8 mouse cellular contexts compared by ENCODE assay signal in the genomic region with DNA sequence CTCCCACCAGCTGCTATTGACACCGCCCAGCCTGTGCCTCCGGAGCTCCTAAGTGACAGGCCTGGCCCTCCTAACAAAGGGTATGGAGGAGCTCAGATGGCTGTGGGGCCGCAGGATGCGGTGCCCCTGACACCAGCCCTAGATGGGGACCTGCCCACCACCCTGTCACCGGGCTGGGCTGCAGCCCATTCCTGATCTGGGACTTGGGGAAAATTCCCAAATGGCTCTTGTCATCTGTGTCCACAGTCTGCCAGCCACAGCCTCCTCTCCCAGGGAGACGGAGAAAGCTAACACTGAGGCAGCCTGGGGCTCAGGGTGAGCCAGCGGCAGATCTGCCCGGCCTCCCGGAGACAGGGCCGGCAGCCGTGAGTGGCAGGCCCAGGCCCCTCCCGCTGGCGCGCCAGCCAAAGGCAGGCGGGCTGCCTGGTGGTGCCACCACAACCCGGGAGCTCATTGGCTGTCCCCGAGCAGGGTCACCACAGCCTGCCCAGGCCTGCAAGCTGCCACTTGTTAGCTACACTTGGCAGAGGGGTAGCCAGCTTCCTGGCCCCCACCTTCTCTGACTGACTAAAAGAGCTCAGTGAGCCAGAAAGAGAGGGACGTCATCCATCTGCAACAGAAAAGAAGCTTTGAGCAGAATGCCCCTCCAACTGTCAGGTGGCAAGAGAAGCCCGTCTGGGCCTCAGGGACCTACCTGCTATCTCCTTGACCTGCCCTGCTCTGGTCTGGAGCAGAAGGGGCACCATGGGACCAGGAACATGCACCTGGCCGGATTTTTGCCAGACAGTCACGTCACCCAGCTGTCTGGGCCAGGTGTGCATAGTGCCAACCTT. TPM values are rescaled to one million over a fixed set of nuclear protein-coding genes. Genes with fewer than 3 reads are reported as not detected.
DNase-seq lines count a peak whose midpoint lies in the region; ATAC-seq and TF ChIP-seq lines count a peak whose summit lies in the region.

No protein-coding gene starts in this region.

- peaks cover 80% of the 10 kb centered on the region for H3K4me1 ChIP-seq in heart, embryonic 15.5 days (replicated peaks)
- H3K4me1 ChIP-seq in liver, embryonic 14.5 days (replicated peaks; ENCODE audit: control insufficient read depth in 2 of 2, insufficient read depth in 2 of 2, low read length in 1 of 2) = peaks cover 27 to 35% of the 10 kb centered on the region in 2 experiments
- H3K4me1 ChIP-seq in testis, adult 2 months (ENCODE audit: control insufficient read depth, insufficient read depth, low read length) = peaks cover 13% of the 10 kb centered on the region

- peak overlapping the region; percentile 48 for H3K4me2 ChIP-seq in heart, embryonic 15.5 days
- H3K4me2 ChIP-seq in liver, embryonic 14.5 days (ENCODE audit: low read depth) = peak overlapping the region; percentile 77

- TF ChIP-seq EP300 in liver, embryonic 14.5 days (IDR thresholded peaks at IDR 0.05; ENCODE audit: low read depth) = no peak

- H3K36me3 ChIP-seq in heart, embryonic 15.5 days = peaks cover 28% of the 10 kb centered on the region
- H3K36me3 ChIP-seq in liver, embryonic 14.5 days (replicated peaks; ENCODE audit: control insufficient read depth, insufficient read depth, low read depth) = peaks cover 30% of the 10 kb centered on the region
- H3K36me3 ChIP-seq in testis, adult 2 months (ENCODE audit: control insufficient read depth, insufficient read depth, low read length) = no peaks in the 10 kb centered on the region; the same call in 1 of the 2 replicates

- H3K9me3 ChIP-seq in heart, embryonic 15.5 days (replicated peaks) = no peaks in the 10 kb centered on the region
- H3K9me3 ChIP-seq in liver, embryonic 14.5 days (ENCODE audit: control insufficient read depth, low read length) = no peaks in the 10 kb centered on the region

- peak; percentile 89 for ATAC-seq in heart, embryonic 15.5 days (replicated peaks; ENCODE audit: insufficient number of reproducible peaks, insufficient read depth, low FRiP score, low read depth)
- peak; percentile 93 for ATAC-seq in liver, embryonic 14.5 days (ENCODE audit: insufficient read depth)

- peak; percentile 94 for DNase-seq in CD4-positive, CD25-positive, alpha-beta regulatory T cell, adult 2 months (ENCODE audit: low read depth, low spot score)
- DNase-seq in brain, embryonic 18.5 days (ENCODE audit: low read depth, low spot score) = peak; percentile 91
- peak; percentile 91 for DNase-seq in fibroblast of lung, adult 2 months (ENCODE audit: low read depth)
- DNase-seq in kidney, postnatal 25 days = peak; percentile 85 to 97
- peak; percentile 72 to 79 (median 73) for DNase-seq in liver, embryonic 14.5 days (ENCODE audit: low read depth in 3 of 3, low spot score in 3 of 3)
- peak; percentile 85 for DNase-seq in neural tube, embryonic 10.5 days (ENCODE audit: extremely low spot score, low spot score)

- peak overlapping the region; percentile 46 for H3K9ac ChIP-seq in heart, embryonic 15.5 days
- peak overlapping the region; percentile 65 for H3K9ac ChIP-seq in liver, embryonic 14.5 days (replicated peaks)

- WGBS in heart, embryonic 15.5 days = 12% methylated on average over 21 of the region's 21 CpGs
- WGBS in liver, embryonic 14.5 days (ENCODE audit: insufficient replicate concordance) = 8% methylated on average over 21 of the region's 21 CpGs

- 0 out of 2 replicates have a peak, but pooled peaks have one; percentile 13 for TF ChIP-seq POLR2A in testis, adult 2 months (IDR thresholded peaks at IDR 0.05; ENCODE audit: control insufficient read depth, low read depth, low read length)

- TF ChIP-seq CTCF in liver, embryonic 14.5 days (IDR thresholded peaks at IDR 0.05; ENCODE audit: low read depth) = no peak
- TF ChIP-seq CTCF in testis, adult 2 months (IDR thresholded peaks at IDR 0.05; ENCODE audit: control insufficient read depth, insufficient read depth, insufficient replicate concordance, low read depth, low read length) = no peak

- peak overlapping the region; percentile 9; the same call in 1 of the 2 replicates for H3K4me3 ChIP-seq in heart, embryonic 15.5 days
- peak overlapping the region; percentile 24 to 40; a peak in 3 of 4 replicates for H3K4me3 ChIP-seq in liver, embryonic 14.5 days (ENCODE audit: insufficient read depth in 1 of 2, low read depth in 2 of 2, low read length in 2 of 2)
- no peak overlapping the region for H3K4me3 ChIP-seq in testis, adult 2 months (ENCODE audit: control insufficient read depth, low read depth, low read length)

- H3K27ac ChIP-seq in heart, embryonic 15.5 days = peak overlapping the region; percentile 96
- H3K27ac ChIP-seq in liver, embryonic 14.5 days = peak overlapping the region; percentile 82
- peak overlapping the region; percentile 5; the same call in 1 of the 2 replicates for H3K27ac ChIP-seq in testis, adult 2 months (ENCODE audit: control insufficient read depth, insufficient read depth, low read depth, low read length)

- no peaks in the 10 kb centered on the region for H3K27me3 ChIP-seq in heart, embryonic 15.5 days
- no peaks in the 10 kb centered on the region for H3K27me3 ChIP-seq in liver, embryonic 14.5 days (ENCODE audit: control insufficient read depth, insufficient read depth, low read length)
- H3K27me3 ChIP-seq in testis, adult 2 months (ENCODE audit: control insufficient read depth, insufficient read depth, low read length) = no peaks in the 10 kb centered on the region

RNA-seq across cellular contexts. Expression of a gene that starts 20.2 kb away (rescaled TPM):
- 17.8 and 23.3 TPM in 2 replicates for polyA plus RNA-seq in heart, embryonic 15.5 days (2015; fragmentation: Nextera tagmentation; extraction: Ambion mirVana)
- 9.5 and 12.4 TPM in 2 replicates for polyA plus RNA-seq in liver, embryonic 14.5 days (2012; rRNA removed)
- polyA plus RNA-seq in liver, embryonic 14.5 days (2014; fragmentation: Nextera tagmentation; extraction: Ambion mirVana) = 12.0 and 15.6 TPM in 2 replicates
- 47.0 and 47.7 TPM in 2 replicates for polyA plus RNA-seq in testis, adult 2 months (2012; rRNA removed)

RNA-seq across cellular contexts. Expression of a gene that starts 52.1 kb away (rescaled TPM):
- 22.7 and 33.4 TPM in 2 replicates for polyA plus RNA-seq in heart, embryonic 15.5 days (2015; fragmentation: Nextera tagmentation; extraction: Ambion mirVana)
- 2.5 and 3.3 TPM in 2 replicates for polyA plus RNA-seq in liver, embryonic 14.5 days (2012; rRNA removed)
- 0.20 and 0.39 TPM in 2 replicates for polyA plus RNA-seq in liver, embryonic 14.5 days (2014; fragmentation: Nextera tagmentation; extraction: Ambion mirVana)
- 19.9 and 23.0 TPM in 2 replicates for polyA plus RNA-seq in testis, adult 2 months (2012; rRNA removed)

Comparison
In these comparisons a context has a peak if more than half of its experiments do, and no peak if none do; other contexts are left out.
1. H3K27ac ChIP-seq: peak in every context shown above with its lines; median percentile 96 in heart, embryonic 15.5 days; 82 in liver, embryonic 14.5 days; 5 in testis, adult 2 months.